Mouse (Mus musculus) spleen, adult 2 months (tissue): ENCODE measurements around the gene Abca14.

Experiments used
- CTCF ChIP-seq: fragments of 200-500 bp; IDR thresholded peaks from 2 replicates; pipeline ENCODE4 v1.5.1; 2011; ENCODE audit warnings: mild to moderate bottlenecking, inconsistent platforms; ENCODE audit not compliant: insufficient read depth, insufficient read length, insufficient replicate concordance; ENCODE audit errors: extremely low read depth
- POLR2A ChIP-seq: fragments of 200-500 bp; IDR thresholded peaks from 2 replicates; pipeline ENCODE4 v1.6.1; 2011; ENCODE audit warnings: low read depth, low read length, inconsistent platforms

GRCm38 (mm10) chr7:120201771-120202170 is 2.0 kb upstream of the Abca14 start, which contains the start of gene Crym:
- TF ChIP-seq POLR2A (no peak), CTCF (no peak)
